Mouse (Mus musculus): ENCODE data around the gene Usp37. TPM values are rescaled to one million over a fixed set of nuclear protein-coding genes. Genes with fewer than 3 reads are reported as not detected.
"Not testable (repeated sequence)": the region's sequence is repeated elsewhere in the genome, so short reads cannot be mapped to it uniquely, and the experiment has no call there.

The Usp37 gene
- polyA plus RNA-seq, 1 experiment from 2014 or later: 44.2 TPM

GRCm38 (mm10) chr1:74408589-74409504 is 135.2 kb downstream of the Usp37 start, which contains the start of gene Vil1:
Gene Vil1, plus strand, starts transcription at chr1:74409376.
- no peaks in the 10 kb centered on the region for H3K27me3 ChIP-seq
- no peak within 1 kb of the TSS for H3K4me2 ChIP-seq
- H3K9me3 ChIP-seq: no peaks in the 10 kb centered on the region
- H3K9ac ChIP-seq: no peak within 1 kb of the TSS
- H3K4me1 ChIP-seq: no peaks in the 10 kb centered on the region
- H3K36me3 ChIP-seq (replicated peaks): no peaks in the 10 kb centered on the region
- no peak within 1 kb of the TSS for H3K27ac ChIP-seq
- 63% methylated on average over 13 of the region's 15 CpGs for WGBS
- no peak for ATAC-seq (ENCODE audit: low FRiP score)
- H3K4me3 ChIP-seq (replicated peaks): no peak within 1 kb of the TSS

- Histone ChIP-seq H3K9me3 (no peaks in the 10 kb centered on the region), H3K27ac (no peak overlapping the region)
These were observed 139.9 kb downstream of the Usp37 start for GRCm38 (mm10) chr1:74404206-74404605.

GRCm38 (mm10) chr1:74401015-74401702 is 142.9 kb downstream of the Usp37 start:
- Histone ChIP-seq H3K4me3 (replicated peaks) (no peak overlapping the region), H3K36me3 (replicated peaks) (no peaks in the 10 kb centered on the region), H3K9ac (no peak overlapping the region), H3K27me3 (no peaks in the 10 kb centered on the region), H3K9me3 (no peaks in the 10 kb centered on the region), H3K27ac (no peak overlapping the region), H3K4me1 (peaks cover 8% of the 10 kb centered on the region; the same call in 1 of the 2 replicates), H3K4me2 (no peak overlapping the region)
- no peak for ATAC-seq (ENCODE audit: low FRiP score)
- WGBS: 61% methylated on average over 16 of the region's 16 CpGs

More at GRCm38 (mm10) chr1:74404206-74404605, 139.9 kb downstream of the Usp37 start:
- Histone ChIP-seq H3K9ac (no peak overlapping the region), H3K4me3 (replicated peaks) (no peak overlapping the region), H3K4me1 (no peaks in the 10 kb centered on the region), H3K27me3 (no peaks in the 10 kb centered on the region), H3K4me2 (no peak overlapping the region), H3K36me3 (replicated peaks) (no peaks in the 10 kb centered on the region)
- ATAC-seq (ENCODE audit: low FRiP score): no peak
- WGBS: 93% methylated on average over 4 of the region's 4 CpGs

GRCm38 (mm10) chr1:74400531-74400930 is 143.6 kb downstream of the Usp37 start:
- 86% methylated on average over 3 of the region's 3 CpGs for WGBS
- Histone ChIP-seq H3K27ac (no peak overlapping the region), H3K27me3 (no peaks in the 10 kb centered on the region), H3K4me1 (peaks cover 8% of the 10 kb centered on the region; the same call in 1 of the 2 replicates), H3K4me2 (no peak overlapping the region), H3K36me3 (replicated peaks) (no peaks in the 10 kb centered on the region), H3K4me3 (replicated peaks) (no peak overlapping the region), H3K9me3 (no peaks in the 10 kb centered on the region), H3K9ac (no peak overlapping the region)
- no peak for ATAC-seq (ENCODE audit: low FRiP score)

- peak; percentile 42; the same call in 1 of the 2 replicates for ATAC-seq (ENCODE audit: low FRiP score)
- Histone ChIP-seq H3K27ac (peak overlapping the region; percentile 57), H3K27me3 (no peaks in the 10 kb centered on the region), H3K4me2 (peak overlapping the region; percentile 77), H3K4me3 (replicated peaks) (peak overlapping the region; percentile 45), H3K4me1 (peaks cover 14% of the 10 kb centered on the region), H3K9ac (peak overlapping the region; percentile 44; the same call in 1 of the 2 replicates), H3K9me3 (no peaks in the 10 kb centered on the region), H3K36me3 (replicated peaks) (peaks cover 20% of the 10 kb centered on the region)
- WGBS: 5% methylated on average over 11 of the region's 11 CpGs
These were observed 146.1 kb downstream of the Usp37 start for GRCm38 (mm10) chr1:74397919-74398451.

- Histone ChIP-seq H3K27me3 (no peaks in the 10 kb centered on the region), H3K36me3 (replicated peaks) (peaks cover 20% of the 10 kb centered on the region), H3K4me2 (peak overlapping the region; percentile 77), H3K9me3 (no peaks in the 10 kb centered on the region), H3K9ac (peak overlapping the region; percentile 44), H3K4me1 (peaks cover 20% of the 10 kb centered on the region), H3K27ac (peak overlapping the region; percentile 57), H3K4me3 (replicated peaks) (peak overlapping the region; percentile 45)
- ATAC-seq (ENCODE audit: low FRiP score): peak; percentile 89
- WGBS: under 1% methylated on average over 41 of the region's 41 CpGs
These were observed 146.7 kb downstream of the Usp37 start for GRCm38 (mm10) chr1:74397268-74397918.

- H3K27ac ChIP-seq: peak overlapping the region; percentile 57
- peaks cover 20% of the 10 kb centered on the region for H3K36me3 ChIP-seq (replicated peaks)
- H3K4me2 ChIP-seq: peak overlapping the region; percentile 77
- peak; percentile 7; the same call in 1 of the 2 replicates for ATAC-seq (ENCODE audit: low FRiP score)
- not testable (repeated sequence) for H3K27me3 ChIP-seq, H3K9me3 ChIP-seq
- peak overlapping the region; percentile 44; the same call in 1 of the 2 replicates for H3K9ac ChIP-seq
- peaks cover 24% of the 10 kb centered on the region for H3K4me1 ChIP-seq
- 10% methylated on average over 12 of the region's 12 CpGs for WGBS
- peak overlapping the region; percentile 45 for H3K4me3 ChIP-seq (replicated peaks)
These were observed 147.4 kb downstream of the Usp37 start for GRCm38 (mm10) chr1:74396456-74397222.

- ATAC-seq (ENCODE audit: low FRiP score): no peak
- H3K9me3 ChIP-seq: no peaks in the 10 kb centered on the region
- H3K36me3 ChIP-seq (replicated peaks): peaks cover 20% of the 10 kb centered on the region
- H3K4me1 ChIP-seq: peaks cover 32% of the 10 kb centered on the region
- no peak overlapping the region for H3K27ac ChIP-seq
- 89% methylated on average over 12 of the region's 13 CpGs for WGBS
- no peak overlapping the region for H3K4me2 ChIP-seq
- H3K27me3 ChIP-seq: peaks cover 7% of the 10 kb centered on the region
- no peak overlapping the region for H3K9ac ChIP-seq
- H3K4me3 ChIP-seq (replicated peaks): no peak overlapping the region
These were observed 148.8 kb downstream of the Usp37 start for GRCm38 (mm10) chr1:74395290-74395689.

GRCm38 (mm10) chr1:74394858-74395257 is 149.2 kb downstream of the Usp37 start:
- ATAC-seq (ENCODE audit: low FRiP score): no peak
- Histone ChIP-seq H3K9me3 (no peaks in the 10 kb centered on the region), H3K27me3 (peaks cover 11% of the 10 kb centered on the region), H3K4me1 (peaks cover 36% of the 10 kb centered on the region), H3K27ac (no peak overlapping the region), H3K9ac (no peak overlapping the region), H3K4me2 (no peak overlapping the region), H3K4me3 (replicated peaks) (no peak overlapping the region; the same call in 1 of the 2 replicates), H3K36me3 (replicated peaks) (peaks cover 20% of the 10 kb centered on the region)
- WGBS: 92% methylated on average over 15 of the region's 15 CpGs

- H3K4me1 ChIP-seq: peaks cover 40% of the 10 kb centered on the region
- H3K9ac ChIP-seq: no peak overlapping the region
- H3K9me3 ChIP-seq: no peaks in the 10 kb centered on the region
- H3K4me2 ChIP-seq: no peak overlapping the region
- H3K4me3 ChIP-seq (replicated peaks): no peak overlapping the region
- WGBS: 90% methylated on average over 9 of the region's 9 CpGs
- H3K27ac ChIP-seq: no peak overlapping the region
- H3K36me3 ChIP-seq (replicated peaks): peaks cover 20% of the 10 kb centered on the region
- ATAC-seq (ENCODE audit: low FRiP score): no peak
- H3K27me3 ChIP-seq: peaks cover 17% of the 10 kb centered on the region
These were observed 149.8 kb downstream of the Usp37 start for GRCm38 (mm10) chr1:74394311-74394710.

- Histone ChIP-seq H3K4me2 (no peak overlapping the region; the same call in 1 of the 2 replicates), H3K9me3 (no peaks in the 10 kb centered on the region), H3K36me3 (replicated peaks) (peaks cover 20% of the 10 kb centered on the region), H3K4me3 (replicated peaks) (no peak overlapping the region), H3K27ac (0 out of 2 replicates have a peak overlapping the region, but pooled peaks have one; percentile 25), H3K9ac (no peak overlapping the region), H3K4me1 (peaks cover 40% of the 10 kb centered on the region), H3K27me3 (peaks cover 22% of the 10 kb centered on the region)
- WGBS: 90% methylated on average over 9 of the region's 9 CpGs
- no peak for ATAC-seq (ENCODE audit: low FRiP score)
These were observed 150.4 kb downstream of the Usp37 start for GRCm38 (mm10) chr1:74393697-74394096.

Measured in forebrain, embryonic 12.5 days (tissue).